Mouse (Mus musculus): Measurements from ENCODE around the gene Ddr1. TPM values are rescaled to one million over a fixed set of nuclear protein-coding genes. Genes with fewer than 3 reads are reported as not detected.

The Ddr1 gene
- polyA plus RNA-seq, 2 experiments = 1.1 to 1.7 TPM

DNA sequence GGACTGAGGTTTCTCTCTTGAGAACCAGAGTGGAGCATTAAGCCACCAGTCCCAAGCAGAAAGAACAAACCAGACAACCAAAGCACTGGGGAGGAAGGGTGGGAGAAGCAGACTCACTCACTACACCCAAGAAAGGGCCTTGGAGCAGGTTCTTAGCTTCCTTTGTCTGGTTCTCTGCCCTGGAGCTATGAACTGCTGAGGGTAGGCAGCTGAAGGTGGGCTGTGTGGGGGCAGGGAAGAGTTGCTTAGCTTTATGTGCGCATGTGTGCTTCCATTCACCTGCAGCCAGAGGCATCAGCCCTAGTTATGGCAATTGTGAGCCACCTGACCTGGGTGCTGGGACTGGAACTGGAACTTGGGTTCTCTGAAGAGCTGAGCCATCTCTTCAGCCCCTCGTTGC, 51.3 kb downstream of the Ddr1 start:
- ATAC-seq (ENCODE audit: insufficient read depth) (no peak), DNase-seq (ENCODE audit: low read depth in 3 of 3, low spot score in 3 of 3) (no peak)
- WGBS (ENCODE audit: insufficient replicate concordance) = 51% methylated on average over 2 of the region's 2 CpGs
- Histone ChIP-seq H3K9ac (replicated peaks) (no peak overlapping the region), H3K4me2 (ENCODE audit: low read depth) (no peak overlapping the region), H3K36me3 (replicated peaks; ENCODE audit: control insufficient read depth, insufficient read depth, low read depth) (no peaks in the 10 kb centered on the region; the same call in 1 of the 2 replicates), H3K9me3 (ENCODE audit: control insufficient read depth, low read length) (no peaks in the 10 kb centered on the region), H3K27ac (no peak overlapping the region), H3K27me3 (ENCODE audit: control insufficient read depth, insufficient read depth, low read length) (no peaks in the 10 kb centered on the region), H3K4me1 (replicated peaks; ENCODE audit: control insufficient read depth in 2 of 2, insufficient read depth in 2 of 2, low read length in 1 of 2) (no peaks in the 10 kb centered on the region), H3K4me3 (ENCODE audit: insufficient read depth in 1 of 2, low read depth in 2 of 2, low read length in 2 of 2) (no peak overlapping the region)
- TF ChIP-seq EP300 (IDR thresholded peaks at IDR 0.05; ENCODE audit: low read depth) = no peak

DNA sequence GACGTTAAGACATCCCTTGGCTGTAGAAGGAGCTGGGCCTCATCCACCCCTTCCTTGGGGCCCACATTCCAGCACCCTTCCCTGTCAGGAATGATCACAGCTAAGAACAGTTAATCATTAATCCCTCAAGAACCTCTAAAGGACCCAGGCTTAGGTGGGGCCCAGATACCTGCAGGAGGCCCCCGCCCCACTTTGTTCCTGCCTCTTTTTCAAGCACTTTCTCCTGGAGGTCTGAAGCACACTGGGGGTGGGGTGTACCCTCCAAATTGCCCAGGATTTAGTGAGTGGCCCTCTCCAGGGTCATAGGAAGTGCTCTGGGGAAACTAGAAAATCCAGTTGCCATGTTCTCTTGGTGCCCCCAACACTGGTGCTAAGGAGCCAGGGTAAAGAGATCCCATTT, 55.0 kb downstream of the Ddr1 start:
- Histone ChIP-seq H3K27ac (no peak overlapping the region), H3K4me1 (replicated peaks; ENCODE audit: control insufficient read depth in 2 of 2, insufficient read depth in 2 of 2, low read length in 1 of 2) (no peaks in the 10 kb centered on the region), H3K4me2 (ENCODE audit: low read depth) (no peak overlapping the region), H3K27me3 (ENCODE audit: control insufficient read depth, insufficient read depth, low read length) (no peaks in the 10 kb centered on the region), H3K9ac (replicated peaks) (no peak overlapping the region), H3K36me3 (replicated peaks; ENCODE audit: control insufficient read depth, insufficient read depth, low read depth) (no peaks in the 10 kb centered on the region), H3K9me3 (ENCODE audit: control insufficient read depth, low read length) (no peaks in the 10 kb centered on the region), H3K4me3 (ENCODE audit: insufficient read depth in 1 of 2, low read depth in 2 of 2, low read length in 2 of 2) (no peak overlapping the region)
- ATAC-seq (ENCODE audit: insufficient read depth) (no peak), DNase-seq (ENCODE audit: low read depth in 3 of 3, low spot score in 3 of 3) (no peak)
- TF ChIP-seq CTCF (IDR thresholded peaks at IDR 0.05; ENCODE audit: low read depth) = no peak
- TF ChIP-seq EP300 (IDR thresholded peaks at IDR 0.05; ENCODE audit: low read depth) = no peak
- 54% methylated on average over 2 of the region's 2 CpGs for WGBS (ENCODE audit: insufficient replicate concordance)

DNA sequence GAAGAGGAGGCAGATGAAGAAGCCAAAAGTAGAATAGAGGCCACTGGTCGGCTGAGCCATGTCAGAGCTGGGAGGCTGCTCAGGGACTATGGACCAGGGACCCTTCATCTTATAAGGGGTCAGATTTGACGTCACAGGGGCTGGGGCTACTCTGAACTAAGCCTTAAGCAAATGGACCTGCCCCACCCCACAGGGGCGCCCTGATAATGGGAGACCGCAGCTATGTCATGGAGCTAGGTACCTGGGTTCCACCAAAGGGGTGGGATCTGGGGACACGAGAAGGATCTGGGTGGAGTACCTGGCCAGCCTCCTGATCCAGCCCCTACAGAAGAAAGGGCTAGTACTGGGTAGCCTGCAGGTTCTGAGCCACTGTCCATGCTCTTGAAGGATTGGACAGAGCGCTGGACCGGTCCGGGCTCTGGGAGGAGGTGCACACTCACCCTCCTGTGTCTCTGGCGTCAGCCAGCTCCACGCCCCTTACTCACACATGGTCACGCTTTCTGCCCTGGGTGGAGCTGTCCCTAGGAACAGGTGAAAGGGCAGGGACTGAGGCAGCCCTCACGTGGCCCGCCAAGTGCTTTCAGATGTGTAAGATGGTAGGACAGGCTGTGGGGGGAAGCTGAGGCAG, 60.7 kb downstream of the Ddr1 start, which contains the start of gene Mucl3:
Gene Mucl3 (minus strand): TSS at position 87 of the 628 bp plus-strand sequence.
- 55% methylated on average over 13 of the region's 13 CpGs for WGBS (ENCODE audit: insufficient replicate concordance)
- Histone ChIP-seq H3K36me3 (replicated peaks; ENCODE audit: control insufficient read depth, insufficient read depth, low read depth) (no peaks in the 10 kb centered on the region), H3K9ac (replicated peaks) (no peak within 1 kb of the TSS), H3K4me1 (replicated peaks; ENCODE audit: control insufficient read depth in 2 of 2, insufficient read depth in 2 of 2, low read length in 1 of 2) (no peaks in the 10 kb centered on the region), H3K27ac (no peak within 1 kb of the TSS), H3K4me3 (ENCODE audit: insufficient read depth in 1 of 2, low read depth in 2 of 2, low read length in 2 of 2) (no peak within 1 kb of the TSS), H3K27me3 (ENCODE audit: control insufficient read depth, insufficient read depth, low read length) (no peaks in the 10 kb centered on the region), H3K4me2 (ENCODE audit: low read depth) (no peak within 1 kb of the TSS), H3K9me3 (ENCODE audit: control insufficient read depth, low read length) (no peaks in the 10 kb centered on the region)
- TF ChIP-seq EP300 (IDR thresholded peaks at IDR 0.05; ENCODE audit: low read depth) (no peak), CTCF (IDR thresholded peaks at IDR 0.05; ENCODE audit: low read depth) (no peak)
- ATAC-seq (ENCODE audit: insufficient read depth) = no peak
- DNase-seq (ENCODE audit: low read depth in 3 of 3, low spot score in 3 of 3) = no peak

- Histone ChIP-seq H3K4me3 (ENCODE audit: insufficient read depth in 1 of 2, low read depth in 2 of 2, low read length in 2 of 2) (no peak overlapping the region), H3K9me3 (ENCODE audit: control insufficient read depth, low read length) (no peaks in the 10 kb centered on the region), H3K27me3 (ENCODE audit: control insufficient read depth, insufficient read depth, low read length) (no peaks in the 10 kb centered on the region), H3K36me3 (replicated peaks; ENCODE audit: control insufficient read depth, insufficient read depth, low read depth) (no peaks in the 10 kb centered on the region), H3K4me2 (ENCODE audit: low read depth) (no peak overlapping the region), H3K9ac (replicated peaks) (no peak overlapping the region), H3K27ac (no peak overlapping the region), H3K4me1 (replicated peaks; ENCODE audit: control insufficient read depth in 2 of 2, insufficient read depth in 2 of 2, low read length in 1 of 2) (no peaks in the 10 kb centered on the region)
- ATAC-seq (ENCODE audit: insufficient read depth) = no peak
- TF ChIP-seq EP300 (IDR thresholded peaks at IDR 0.05; ENCODE audit: low read depth) = no peak
- TF ChIP-seq CTCF (IDR thresholded peaks at IDR 0.05; ENCODE audit: low read depth) = no peak
- no peak for DNase-seq (ENCODE audit: low read depth in 3 of 3, low spot score in 3 of 3)
- WGBS (ENCODE audit: insufficient replicate concordance) = 51% methylated on average over 6 of the region's 6 CpGs
Observed at GRCm38 (mm10) chr17:35639352-35639751, 65.1 kb downstream of the Ddr1 start.

- TF ChIP-seq CTCF (IDR thresholded peaks at IDR 0.05; ENCODE audit: low read depth) (no peak), EP300 (IDR thresholded peaks at IDR 0.05; ENCODE audit: low read depth) (no peak)
- DNase-seq (ENCODE audit: low read depth in 3 of 3, low spot score in 3 of 3) = peak in 2 of 3 experiments; percentile 18 to 26
- Histone ChIP-seq H3K9ac (replicated peaks) (no peak overlapping the region), H3K4me2 (ENCODE audit: low read depth) (no peak overlapping the region), H3K27ac (no peak overlapping the region), H3K4me1 (replicated peaks; ENCODE audit: control insufficient read depth in 2 of 2, insufficient read depth in 2 of 2, low read length in 1 of 2) (no peaks in the 10 kb centered on the region), H3K4me3 (ENCODE audit: insufficient read depth in 1 of 2, low read depth in 2 of 2, low read length in 2 of 2) (no peak overlapping the region), H3K36me3 (replicated peaks; ENCODE audit: control insufficient read depth, insufficient read depth, low read depth) (no peaks in the 10 kb centered on the region), H3K27me3 (ENCODE audit: control insufficient read depth, insufficient read depth, low read length) (no peaks in the 10 kb centered on the region), H3K9me3 (ENCODE audit: control insufficient read depth, low read length) (no peaks in the 10 kb centered on the region)
- 0 out of 2 replicates have a peak, but pooled peaks have one; percentile 39 for ATAC-seq (ENCODE audit: insufficient read depth)
- WGBS (ENCODE audit: insufficient replicate concordance) = 19% methylated on average over 14 of the region's 14 CpGs
Observed at GRCm38 (mm10) chr17:35638475-35639190, 65.8 kb downstream of the Ddr1 start.

All from liver, embryonic 14.5 days (tissue).